Mouse (Mus musculus) kidney, postnatal 4 days (tissue): ENCODE results near the gene Tet3.

Experiments
- DNase-seq, 2 experiments: peaks; one replicate each; pipeline ENCODE4 v3.0.0; 2021; ENCODE audit warnings: mixed read lengths in 2 of 2

Tet3 gene

GRCm38 (mm10) chr6:83439119-83439767 lies 19.6 kb downstream of the Tet3 start:
- DNase-seq: no peak

DNA sequence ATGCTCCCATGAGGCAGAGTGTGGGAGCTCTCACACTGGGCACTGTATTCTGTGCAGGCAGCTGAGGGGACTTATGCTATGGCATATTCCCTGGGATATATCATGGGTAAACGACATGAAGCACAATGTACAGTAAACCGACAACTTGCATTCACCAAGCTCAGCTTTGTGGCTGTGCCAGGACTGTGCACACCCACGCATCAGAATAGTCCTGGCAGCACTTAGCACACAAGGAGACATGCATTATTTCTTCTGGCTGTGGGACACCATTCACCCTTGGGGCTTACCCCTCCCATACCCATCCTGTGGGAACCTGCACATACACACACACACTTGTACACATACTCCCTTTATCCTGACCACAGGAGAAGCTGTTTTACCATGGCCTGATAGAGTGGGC lies 20.3 kb downstream of the Tet3 start:
- DNase-seq: no peak

- DNase-seq: no peak
These were observed 21.1 kb downstream of the Tet3 start for GRCm38 (mm10) chr6:83437802-83438201.

- DNase-seq: no peak
These were observed 21.7 kb downstream of the Tet3 start for GRCm38 (mm10) chr6:83437225-83437624.

DNA sequence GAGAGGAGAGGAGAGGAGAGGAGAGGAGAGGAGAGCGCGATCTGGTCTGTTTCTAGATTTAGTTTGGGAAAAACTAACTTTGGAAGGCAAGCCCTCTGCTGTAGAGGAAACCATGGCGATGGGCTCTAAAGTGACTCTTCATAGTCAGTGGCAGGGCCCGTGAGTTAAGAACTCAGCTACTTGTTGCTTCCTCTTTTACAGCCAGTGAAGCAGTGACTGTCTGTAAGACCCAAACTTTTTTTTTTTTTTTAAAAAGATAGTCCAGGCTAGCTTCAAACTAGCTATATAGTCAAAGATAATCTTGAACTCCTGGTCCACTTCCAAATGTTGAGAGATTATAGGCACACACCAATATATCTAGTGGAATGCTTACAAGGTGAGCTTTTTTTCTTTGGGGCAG lies 22.3 kb downstream of the Tet3 start:
- no peak for DNase-seq

DNA sequence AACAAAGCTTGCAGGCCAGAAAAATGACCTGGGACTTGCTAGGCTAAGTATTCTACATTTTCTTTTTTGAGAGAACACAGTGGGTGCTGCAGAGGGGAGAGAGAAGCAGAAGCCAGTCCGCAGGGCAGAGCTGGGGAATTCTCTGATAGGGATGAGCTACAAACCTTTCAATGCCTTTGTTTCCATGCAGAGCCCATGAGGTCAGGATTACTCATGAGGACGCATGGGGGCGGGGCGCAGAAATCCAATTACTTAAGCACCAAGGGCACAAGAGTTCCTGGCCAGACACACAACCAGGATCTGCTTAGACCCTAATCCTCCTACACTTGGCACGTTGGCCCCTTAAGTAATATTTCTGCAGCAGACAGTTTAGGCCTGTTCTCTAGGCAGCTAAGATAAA lies 23.7 kb downstream of the Tet3 start:
- peak; percentile 47 to 63 for DNase-seq

- DNase-seq: peak in 1 of 2 experiments; percentile 26
These were observed 25.3 kb downstream of the Tet3 start for GRCm38 (mm10) chr6:83433546-83433945.

GRCm38 (mm10) chr6:83432966-83433365 lies 25.9 kb downstream of the Tet3 start:
- DNase-seq: no peak

GRCm38 (mm10) chr6:83427968-83428731 lies 30.7 kb downstream of the Tet3 start:
- peak; percentile 51 to 66 for DNase-seq

- DNase-seq: no peak
These were observed 31.4 kb downstream of the Tet3 start for GRCm38 (mm10) chr6:83427512-83427911.

DNA sequence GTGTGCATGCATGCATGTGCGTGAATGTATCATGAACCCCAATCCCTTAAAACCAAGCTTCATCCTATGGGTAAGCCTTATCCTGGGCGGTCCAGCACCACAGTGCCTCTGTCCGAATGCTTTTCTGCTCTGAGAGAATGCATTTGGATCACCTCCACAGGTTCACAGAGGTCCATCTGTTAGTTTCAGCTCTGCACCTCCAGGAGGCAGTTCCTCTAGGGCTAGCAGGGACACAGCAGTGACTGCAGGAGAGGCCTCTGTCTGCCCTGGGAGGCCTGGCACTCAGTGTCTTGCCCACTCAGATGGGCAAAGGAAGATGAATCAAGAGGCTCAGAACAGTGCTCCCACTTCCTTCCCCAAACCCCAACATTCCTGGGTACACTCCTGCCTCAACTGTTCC lies 32.3 kb downstream of the Tet3 start:
- DNase-seq: no peak

GRCm38 (mm10) chr6:83424053-83424404 lies 34.9 kb downstream of the Tet3 start:
- DNase-seq: no peak

- DNase-seq: no peak
These were observed 35.4 kb downstream of the Tet3 start for GRCm38 (mm10) chr6:83423400-83424052.

DNA sequence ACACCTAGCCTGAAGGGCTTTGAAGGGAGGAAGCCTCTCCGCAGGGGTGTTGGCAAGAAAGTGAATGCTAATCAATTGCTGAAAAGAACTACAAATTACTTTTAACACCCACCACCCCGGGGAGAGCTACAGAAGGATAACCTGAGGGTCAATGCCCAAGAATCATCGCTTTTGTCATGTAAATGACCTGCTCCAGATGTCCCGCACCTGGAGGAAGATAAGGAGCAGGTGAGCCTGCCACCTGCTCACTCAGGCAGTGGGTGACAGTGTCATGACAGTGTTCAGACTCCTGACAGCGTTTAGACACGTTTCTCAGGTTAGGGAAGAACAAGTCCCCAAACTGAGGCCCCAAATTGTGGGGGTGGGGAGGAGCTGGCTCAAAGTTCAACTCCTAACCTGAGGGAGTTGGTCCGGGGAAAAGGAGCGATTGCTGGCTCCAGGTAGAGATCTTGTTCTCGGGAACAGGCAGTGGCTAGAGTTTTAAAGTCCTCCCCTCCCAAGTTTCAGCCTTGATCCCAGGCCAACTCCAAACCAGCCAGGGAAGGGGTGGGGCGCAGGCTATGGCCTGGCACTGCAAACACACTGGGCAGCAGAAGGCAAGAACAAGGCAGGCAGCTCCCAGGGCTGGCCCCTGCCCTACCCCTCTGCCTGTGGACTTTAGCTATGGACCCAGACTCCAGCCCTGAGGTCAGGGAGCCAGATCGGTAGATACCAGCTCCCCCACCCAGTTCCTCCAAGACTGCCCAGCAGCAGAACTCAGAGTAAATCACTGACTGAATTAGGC lies 36.8 kb downstream of the Tet3 start:
- DNase-seq: peak; percentile 52 to 74

- no peak for DNase-seq
These were observed 39.4 kb downstream of the Tet3 start for GRCm38 (mm10) chr6:83419516-83419915.

GRCm38 (mm10) chr6:83417531-83417930 lies 41.4 kb downstream of the Tet3 start:
- no peak for DNase-seq

DNA sequence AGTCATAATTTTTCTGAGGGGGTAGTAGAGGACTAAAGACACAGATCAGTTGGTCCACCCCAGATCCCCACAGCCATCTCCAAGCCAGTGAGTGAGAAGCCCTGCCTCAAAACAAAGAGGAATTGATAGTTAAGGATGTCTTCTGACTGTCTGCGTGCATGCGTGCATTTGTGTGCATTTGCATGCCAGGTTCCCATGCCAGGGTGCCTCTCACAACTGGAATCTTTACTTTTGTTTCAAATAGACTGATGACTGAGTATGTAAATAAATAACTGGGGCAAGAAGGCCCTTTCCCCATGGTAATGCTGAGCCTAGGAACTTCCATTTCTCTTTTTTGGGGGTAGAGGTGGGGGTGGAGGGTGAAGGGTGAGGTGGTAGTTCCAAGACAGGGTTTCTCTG lies 41.8 kb downstream of the Tet3 start:
- no peak for DNase-seq

DNA sequence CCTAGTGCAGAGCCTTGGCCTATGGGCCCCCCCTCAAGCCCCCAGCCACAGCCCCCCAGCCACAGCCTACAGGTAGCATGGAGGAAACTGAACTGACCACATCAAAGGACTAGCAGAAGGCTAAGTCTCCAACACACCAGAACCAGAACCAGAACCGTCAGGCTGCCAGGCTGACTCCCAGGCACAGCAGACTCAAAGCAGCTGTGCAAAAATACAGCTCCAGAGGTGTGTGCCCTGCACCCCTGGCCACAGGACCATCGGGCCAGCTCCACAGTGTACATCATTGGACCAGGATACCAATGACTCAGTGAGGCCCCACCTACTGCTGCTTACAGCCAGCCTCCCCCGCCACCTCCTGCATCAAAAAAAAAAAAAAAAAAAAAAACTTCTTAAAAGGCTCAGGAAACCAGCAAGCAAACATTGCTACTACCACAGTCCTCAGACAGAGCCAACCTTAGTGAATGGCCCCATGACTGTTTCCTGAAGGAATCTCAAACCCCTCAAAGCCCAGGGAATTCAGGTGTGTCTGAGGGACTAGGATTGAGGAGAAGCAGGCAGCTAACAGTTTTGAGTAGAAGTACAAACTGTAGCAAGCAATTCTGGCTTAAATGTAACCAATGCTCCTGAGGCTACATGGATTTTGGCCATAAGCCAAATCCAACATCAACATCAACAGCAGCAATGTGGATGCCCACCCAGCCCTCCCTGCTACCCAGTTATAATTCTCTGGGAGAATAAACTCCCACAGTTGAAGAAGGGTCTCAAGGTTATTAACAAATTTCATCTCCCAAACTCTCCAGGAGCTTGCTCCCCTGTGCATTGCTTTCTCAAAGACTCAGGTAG lies 42.4 kb downstream of the Tet3 start:
- no peak for DNase-seq

DNA sequence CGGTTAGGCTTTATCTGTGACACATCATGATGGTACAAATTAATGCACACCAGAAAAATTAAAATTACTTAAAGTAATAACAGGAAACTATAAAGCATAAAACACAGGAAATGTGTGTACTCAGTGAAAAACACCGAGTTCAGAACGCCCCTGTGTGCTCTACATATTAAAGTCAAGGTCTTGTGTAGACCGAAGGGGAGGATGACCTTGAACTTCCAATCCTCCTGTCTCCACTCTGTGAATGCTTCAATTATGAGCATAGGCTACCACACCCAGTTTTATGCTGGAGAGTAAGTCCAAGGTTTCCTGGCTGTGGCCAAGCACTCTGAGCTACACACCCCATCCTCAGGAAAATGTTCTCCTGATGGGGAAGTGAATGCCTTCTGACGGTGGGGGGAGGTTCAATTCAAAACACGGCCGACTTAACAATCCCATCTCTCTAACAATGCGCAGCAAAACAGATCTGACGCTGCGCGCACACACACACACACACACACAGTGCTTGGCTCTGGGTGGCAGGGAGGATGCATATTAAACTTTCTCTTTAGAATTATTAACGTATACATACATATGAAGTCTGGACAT lies 43.4 kb downstream of the Tet3 start:
- no peak for DNase-seq

DNA sequence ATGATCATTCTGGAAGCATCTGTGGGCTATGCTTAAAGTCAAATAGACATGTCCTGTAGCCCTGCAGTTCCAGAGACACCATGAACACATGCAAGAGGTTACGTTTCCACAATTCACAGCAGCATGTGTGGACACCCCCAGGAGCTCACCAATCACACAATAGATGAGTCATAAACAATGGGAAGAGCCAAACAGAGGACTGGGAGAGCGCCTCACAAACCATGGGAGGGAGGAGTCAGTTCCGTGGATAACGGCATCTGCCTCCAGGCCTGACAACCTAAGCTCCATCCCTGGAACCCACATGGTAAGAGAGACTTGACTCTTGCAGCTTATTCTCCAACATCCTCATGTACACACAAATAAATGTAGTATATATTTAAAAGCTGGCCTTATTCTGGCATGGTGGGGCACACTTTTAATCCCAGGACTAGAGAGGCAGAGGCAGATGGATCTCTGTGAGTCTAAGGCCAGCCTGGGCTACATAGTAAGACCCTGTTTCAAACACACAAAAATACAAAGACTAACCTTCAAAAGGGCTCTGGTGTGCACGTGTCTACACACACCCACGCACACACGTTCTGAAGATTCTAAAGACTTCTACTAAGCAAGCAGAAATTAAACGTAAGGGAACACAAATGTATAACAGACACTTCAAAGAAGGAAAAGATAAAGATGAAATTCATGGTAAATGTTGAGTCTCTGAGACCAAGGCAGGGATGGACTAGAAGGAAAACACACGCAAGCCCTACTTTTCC lies 44.1 kb downstream of the Tet3 start:
- DNase-seq: no peak

DNA sequence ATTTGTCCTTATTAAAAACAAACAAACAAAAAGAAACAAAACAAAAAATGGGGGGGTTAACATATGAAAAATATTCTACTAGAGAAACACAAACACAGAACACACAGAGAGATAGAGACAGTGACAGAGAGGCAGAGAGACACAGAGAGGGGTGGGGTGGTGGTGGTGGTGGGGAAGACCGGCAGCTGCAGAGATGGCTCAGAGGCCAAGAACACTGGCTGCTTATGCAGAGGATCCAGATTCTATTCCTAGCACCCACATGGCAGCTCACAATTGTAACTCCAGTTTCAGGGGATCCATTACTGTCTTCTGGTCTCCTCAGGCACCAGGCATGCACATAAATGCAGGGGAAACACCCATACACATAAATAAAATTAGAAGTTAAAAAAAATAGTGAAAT lies 45.2 kb downstream of the Tet3 start:
- no peak for DNase-seq
